Mouse (Mus musculus) forebrain, embryonic 12.5 days (tissue): ENCODE measurements around the gene Tex2. TPM values are rescaled to one million over a fixed set of nuclear protein-coding genes. Genes with fewer than 3 reads are reported as not detected.
A peak's percentile ranks its signal among the peaks of the same experiment; 100 is the strongest.

Experiments
- ATAC-seq: fragments of 200-750 bp; cut with Nextera tagmentation; 2 replicates; pipeline ENCODE4 v1.8.0; 2017; ENCODE audit warnings: moderate TSS enrichment; ENCODE audit not compliant: low FRiP score
- H3K27ac ChIP-seq: fragments of 300-500 bp; sonication (generic); 2 replicates; pipeline ENCODE4 v1.5.1; 2016; ENCODE audit warnings: mild to moderate bottlenecking
- H3K27me3 ChIP-seq: fragments of 300-500 bp; sonication (generic); 2 replicates; pipeline ENCODE4 v1.6.1; 2016; ENCODE audit warnings: mild to moderate bottlenecking
- H3K36me3 ChIP-seq: fragments of 300-500 bp; sonication (generic); replicated peaks from 2 replicates; pipeline ENCODE4 v1.6.1; 2016; ENCODE audit warnings: mild to moderate bottlenecking
- H3K4me1 ChIP-seq: fragments of 300-500 bp; sonication (generic); 2 replicates; pipeline ENCODE4 v1.6.1; 2016
- H3K4me2 ChIP-seq: fragments of 300-500 bp; sonication (generic); 2 replicates; pipeline ENCODE4 v1.6.1; 2016; ENCODE audit warnings: mild to moderate bottlenecking, moderate library complexity
- H3K4me3 ChIP-seq: fragments of 300-500 bp; sonication (generic); replicated peaks from 2 replicates; pipeline ENCODE4 v1.5.1; 2016; ENCODE audit warnings: mild to moderate bottlenecking
- H3K9ac ChIP-seq: fragments of 300-500 bp; sonication (generic); 2 replicates; pipeline ENCODE4 v1.6.1; 2016; ENCODE audit warnings: mild to moderate bottlenecking
- H3K9me3 ChIP-seq: fragments of 300-500 bp; sonication (generic); 2 replicates; pipeline ENCODE4 v1.6.1; 2016
- WGBS: fragments of 180-500 bp; shearing (Covaris S2); methylation state at CpG from one replicate; pipeline ENCODE4 v1.1.7; 2016; 5-methylcytosine and 5-hydroxymethylcytosine counted together
- polyA plus RNA-seq: library from polyadenylated mRNA; unstranded; fragments of >200 nt; fragmentation: Nextera tagmentation; extraction: Ambion mirVana; gene quantifications from 2 replicates; pipeline ENCODE4 v1.2.1, GENCODE M21; 2016

Tex2 gene
- polyA plus RNA-seq, 1 experiment from 2014 or later: 10.7 TPM

- WGBS: 81% methylated on average over 4 of the region's 4 CpGs
- ATAC-seq: no peak
- no peaks in the 10 kb centered on the region for H3K9me3 ChIP-seq
Observed at GRCm38 (mm10) chr11:106615561-106615960, 2.3 kb upstream of the Tex2 start.

DNA sequence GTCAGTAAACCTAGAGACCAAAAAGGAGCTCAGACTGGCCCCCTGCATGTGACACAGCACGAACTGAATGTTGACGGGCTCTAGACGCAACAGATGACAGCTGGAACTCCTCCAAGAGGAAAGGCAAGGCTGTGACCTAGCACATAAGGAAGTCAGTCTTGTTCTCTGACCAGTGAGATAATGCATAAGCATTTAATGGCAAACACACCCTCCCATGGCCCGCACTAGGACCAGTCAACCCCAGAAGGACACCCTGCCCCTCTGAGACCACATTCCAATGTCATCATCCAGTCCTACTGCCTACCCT is 1.1 kb upstream of the Tex2 start:
- no peak overlapping the region for H3K27ac ChIP-seq
- no peak for ATAC-seq
- 85% methylated on average over 4 of the region's 4 CpGs for WGBS
- H3K4me3 ChIP-seq: no peak overlapping the region
- H3K36me3 ChIP-seq: no peaks in the 10 kb centered on the region
- peaks cover 17% of the 10 kb centered on the region for H3K4me1 ChIP-seq
- H3K4me2 ChIP-seq: no peak overlapping the region
- H3K9me3 ChIP-seq: no peaks in the 10 kb centered on the region
- H3K9ac ChIP-seq: no peak overlapping the region
- peaks cover 9% of the 10 kb centered on the region for H3K27me3 ChIP-seq

More at GRCm38 (mm10) chr11:106615561-106615960, 2.3 kb upstream of the Tex2 start:
- H3K4me3 ChIP-seq: no peak overlapping the region
- no peak overlapping the region for H3K9ac ChIP-seq
- no peaks in the 10 kb centered on the region for H3K36me3 ChIP-seq
- H3K4me2 ChIP-seq: no peak overlapping the region
- peaks cover 9% of the 10 kb centered on the region for H3K27me3 ChIP-seq
- H3K27ac ChIP-seq: no peak overlapping the region
- H3K4me1 ChIP-seq: peaks cover 14% of the 10 kb centered on the region

- peaks cover 9% of the 10 kb centered on the region for H3K27me3 ChIP-seq
- H3K36me3 ChIP-seq: no peaks in the 10 kb centered on the region
- H3K9ac ChIP-seq: 0 out of 2 replicates have a peak overlapping the region, but pooled peaks have one; percentile 88
- H3K27ac ChIP-seq: no peak overlapping the region
- peaks cover 17% of the 10 kb centered on the region for H3K4me1 ChIP-seq
- H3K9me3 ChIP-seq: no peaks in the 10 kb centered on the region
- peak overlapping the region; percentile 95 for H3K4me2 ChIP-seq
- 59% methylated on average over 15 of the region's 15 CpGs for WGBS
- no peak for ATAC-seq
- peak overlapping the region; percentile 88 for H3K4me3 ChIP-seq
Observed at GRCm38 (mm10) chr11:106613638-106614338, 565 bp upstream of the Tex2 start.

GRCm38 (mm10) chr11:106612209-106612960 is 838 bp downstream of the Tex2 start:
- Histone ChIP-seq H3K27me3 (peaks cover 9% of the 10 kb centered on the region), H3K36me3 (no peaks in the 10 kb centered on the region), H3K9ac (peak overlapping the region; percentile 88), H3K4me1 (peaks cover 17% of the 10 kb centered on the region), H3K27ac (peak overlapping the region; percentile 75), H3K4me2 (peak overlapping the region; percentile 95), H3K4me3 (peak overlapping the region; percentile 88), H3K9me3 (no peaks in the 10 kb centered on the region)
- no peak for ATAC-seq
- WGBS: under 1% methylated on average over 59 of the region's 67 CpGs

- ATAC-seq: no peak
- Histone ChIP-seq H3K9me3 (no peaks in the 10 kb centered on the region), H3K27me3 (peaks cover 9% of the 10 kb centered on the region), H3K9ac (no peak overlapping the region), H3K4me1 (peaks cover 26% of the 10 kb centered on the region), H3K27ac (no peak overlapping the region), H3K4me2 (no peak overlapping the region), H3K36me3 (no peaks in the 10 kb centered on the region), H3K4me3 (no peak overlapping the region)
- WGBS: 76% methylated on average over 8 of the region's 8 CpGs
Observed at GRCm38 (mm10) chr11:106609731-106610130, 3.5 kb downstream of the Tex2 start.

DNA sequence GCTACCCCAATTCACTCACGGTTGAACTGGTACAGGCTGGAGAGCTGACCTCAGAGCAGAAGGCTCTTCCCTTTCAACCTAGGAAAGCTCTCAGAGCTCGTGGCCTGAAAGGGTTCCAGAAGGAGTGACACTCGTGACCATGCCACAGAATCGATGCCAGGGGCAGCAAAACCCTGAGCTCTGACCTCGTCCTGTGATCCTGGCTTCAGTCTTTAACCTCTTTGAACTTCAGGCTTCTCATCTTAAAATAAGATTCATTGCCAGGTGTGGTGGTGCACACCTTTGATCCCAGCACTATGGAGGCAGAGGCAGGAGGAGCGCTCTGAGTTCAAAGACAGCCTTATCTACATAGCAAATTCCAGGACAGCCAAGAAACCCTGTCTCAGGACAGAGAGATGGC is 5.9 kb downstream of the Tex2 start:
- no peak overlapping the region for H3K9ac ChIP-seq
- no peak for ATAC-seq
- no peak overlapping the region for H3K4me3 ChIP-seq
- no peaks in the 10 kb centered on the region for H3K36me3 ChIP-seq
- H3K27me3 ChIP-seq: peaks cover 9% of the 10 kb centered on the region
- H3K4me1 ChIP-seq: peaks cover 24% of the 10 kb centered on the region
- WGBS: 62% methylated on average over 6 of the region's 6 CpGs
- no peaks in the 10 kb centered on the region for H3K9me3 ChIP-seq
- H3K4me2 ChIP-seq: no peak overlapping the region
- no peak overlapping the region for H3K27ac ChIP-seq

GRCm38 (mm10) chr11:106606042-106606441 is 7.2 kb downstream of the Tex2 start:
- H3K9me3 ChIP-seq: no peaks in the 10 kb centered on the region
- H3K4me2 ChIP-seq: no peak overlapping the region
- peaks cover 2% of the 10 kb centered on the region; the same call in 1 of the 2 replicates for H3K27me3 ChIP-seq
- no peak overlapping the region for H3K4me3 ChIP-seq
- peaks cover 14% of the 10 kb centered on the region for H3K4me1 ChIP-seq
- H3K27ac ChIP-seq: no peak overlapping the region
- no peaks in the 10 kb centered on the region for H3K36me3 ChIP-seq
- no peak overlapping the region for H3K9ac ChIP-seq
- no peak for ATAC-seq
- 40% methylated on average over 5 of the region's 5 CpGs for WGBS

DNA sequence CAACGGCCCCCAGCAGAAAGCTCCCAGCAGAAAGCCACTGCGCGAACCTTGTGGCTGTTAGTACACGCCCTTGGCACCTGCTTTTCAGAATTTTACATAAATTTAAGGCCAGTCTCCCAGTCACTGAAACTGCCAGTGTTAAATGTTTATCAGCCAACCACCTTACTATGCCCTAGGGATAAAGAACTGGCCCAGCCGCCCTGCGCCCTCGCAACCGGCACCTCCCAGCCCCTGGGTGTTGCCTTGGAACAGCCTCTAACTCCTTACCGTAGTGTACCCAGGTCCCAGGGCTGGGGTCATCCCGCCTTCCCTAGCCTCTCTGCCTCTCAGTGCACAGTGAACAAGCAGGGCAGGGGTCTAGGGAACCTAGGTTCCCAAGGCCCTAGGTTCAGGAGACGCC is 10.0 kb downstream of the Tex2 start:
- no peak for ATAC-seq
- 94% methylated on average over 11 of the region's 11 CpGs for WGBS

DNA sequence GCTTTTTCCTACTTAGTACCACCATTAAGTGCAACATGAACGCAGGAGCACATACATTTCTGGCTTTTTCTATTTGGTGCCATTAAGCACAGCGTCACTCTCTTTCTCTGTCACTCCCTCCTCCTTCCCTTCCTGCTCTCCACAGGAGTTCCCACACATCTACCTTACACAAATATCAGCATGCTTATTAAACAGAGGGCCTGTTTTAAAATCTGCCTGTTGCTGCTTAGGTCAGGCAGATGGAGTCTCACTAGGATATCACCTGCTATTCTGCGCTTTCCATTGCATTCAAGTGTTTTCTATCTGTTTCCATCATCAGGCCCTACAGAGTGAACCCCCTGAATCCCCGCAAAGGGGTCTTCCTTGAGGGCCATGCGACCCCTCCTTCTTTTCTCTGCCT is 13.1 kb downstream of the Tex2 start:
- Histone ChIP-seq H3K4me1 (peaks cover 3% of the 10 kb centered on the region; the same call in 1 of the 2 replicates), H3K9ac (no peak overlapping the region), H3K4me3 (no peak overlapping the region), H3K27me3 (no peaks in the 10 kb centered on the region), H3K4me2 (no peak overlapping the region), H3K36me3 (no peaks in the 10 kb centered on the region), H3K9me3 (no peaks in the 10 kb centered on the region), H3K27ac (no peak overlapping the region)
- 83% methylated on average over 5 of the region's 5 CpGs for WGBS
- ATAC-seq: no peak

More for the DNA sequence above, 10.0 kb downstream of the Tex2 start:
- Histone ChIP-seq H3K4me1 (peaks cover 11% of the 10 kb centered on the region), H3K27ac (no peak overlapping the region), H3K4me2 (no peak overlapping the region), H3K9me3 (no peaks in the 10 kb centered on the region), H3K9ac (no peak overlapping the region), H3K4me3 (no peak overlapping the region), H3K36me3 (no peaks in the 10 kb centered on the region), H3K27me3 (no peaks in the 10 kb centered on the region)

DNA sequence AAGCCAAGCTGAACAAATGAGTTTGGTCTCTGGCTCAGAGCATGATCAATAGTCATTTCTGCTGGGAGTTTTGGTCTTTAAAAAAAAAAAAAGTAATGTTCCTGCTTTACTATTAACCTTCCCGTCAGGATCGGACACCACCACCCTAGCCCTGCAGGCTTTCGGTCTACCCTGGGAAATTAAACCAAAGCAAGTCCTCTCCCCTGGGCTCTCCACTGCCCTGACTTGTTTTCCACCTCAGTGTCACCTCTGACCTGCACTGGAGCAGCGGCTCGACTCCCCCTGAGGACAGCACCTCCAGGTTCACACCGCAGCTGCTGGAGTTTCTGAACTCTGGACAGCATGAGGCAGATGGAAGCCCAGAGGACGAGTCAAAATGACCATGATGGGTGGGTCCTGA is 13.9 kb downstream of the Tex2 start:
- WGBS: 80% methylated on average over 7 of the region's 7 CpGs
- no peaks in the 10 kb centered on the region for H3K9me3 ChIP-seq

DNA sequence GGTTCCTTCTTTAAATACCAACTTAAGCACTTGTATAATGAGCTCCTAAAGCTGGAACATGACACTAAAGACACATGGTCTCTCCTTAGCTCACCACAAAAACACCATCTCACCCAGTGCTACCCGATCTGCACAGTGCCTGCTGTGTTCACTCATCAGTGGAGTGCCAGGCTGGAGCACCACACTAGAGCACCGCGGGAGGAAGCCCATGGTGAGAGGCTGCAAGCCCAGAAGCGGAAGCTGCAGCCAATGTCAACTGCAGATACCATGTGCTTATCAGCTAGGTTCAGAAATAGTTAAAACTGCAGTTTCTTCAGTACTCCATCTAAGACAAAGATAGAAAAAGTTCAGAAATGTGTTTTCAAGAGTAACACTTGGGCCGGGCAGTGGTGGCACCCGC is 14.9 kb downstream of the Tex2 start:
- H3K36me3 ChIP-seq: no peaks in the 10 kb centered on the region
- H3K4me3 ChIP-seq: no peak overlapping the region
- H3K4me1 ChIP-seq: peaks cover 3% of the 10 kb centered on the region; the same call in 1 of the 2 replicates
- no peaks in the 10 kb centered on the region for H3K27me3 ChIP-seq
- H3K9ac ChIP-seq: no peak overlapping the region
- 86% methylated on average over 6 of the region's 6 CpGs for WGBS
- no peak overlapping the region for H3K4me2 ChIP-seq
- no peaks in the 10 kb centered on the region for H3K9me3 ChIP-seq
- ATAC-seq: no peak
- H3K27ac ChIP-seq: no peak overlapping the region

More for the DNA sequence above, 13.9 kb downstream of the Tex2 start:
- Histone ChIP-seq H3K4me1 (peaks cover 3% of the 10 kb centered on the region; the same call in 1 of the 2 replicates), H3K4me2 (no peak overlapping the region), H3K27me3 (no peaks in the 10 kb centered on the region), H3K36me3 (no peaks in the 10 kb centered on the region), H3K9ac (no peak overlapping the region), H3K4me3 (no peak overlapping the region), H3K27ac (no peak overlapping the region)
- ATAC-seq: no peak

GRCm38 (mm10) chr11:106597737-106598330 is 15.4 kb downstream of the Tex2 start:
- Histone ChIP-seq H3K27ac (no peak overlapping the region), H3K9ac (no peak overlapping the region), H3K4me1 (peaks cover 3% of the 10 kb centered on the region; the same call in 1 of the 2 replicates), H3K27me3 (no peaks in the 10 kb centered on the region), H3K36me3 (no peaks in the 10 kb centered on the region), H3K4me3 (no peak overlapping the region), H3K9me3 (no peaks in the 10 kb centered on the region), H3K4me2 (no peak overlapping the region)
- ATAC-seq: no peak
- WGBS: 74% methylated on average over 10 of the region's 10 CpGs
